Mouse (Mus musculus): ENCODE data around the gene Tas1r3.

Gene Tas1r3

GRCm38 (mm10) chr4:155901205-155901604 is 38.0 kb upstream of the Tas1r3 start:
- TF ChIP-seq NANOG (IDR thresholded peaks at IDR 0.05; ENCODE audit: borderline replicate concordance, low read length): no peak
- TF ChIP-seq CTCF (conservative IDR thresholded peaks at IDR 0.05; ENCODE audit: low read length): no peak
- no peak for TF ChIP-seq POU5F1 (IDR thresholded peaks at IDR 0.05; ENCODE audit: borderline replicate concordance, low read length)
- Histone ChIP-seq H3K4me3 (replicated peaks; ENCODE audit: low read length) (no peak overlapping the region), H3K9me3 (ENCODE audit: low read length) (no peaks in the 10 kb centered on the region), H3K27me3 (ENCODE audit: insufficient read depth, low read length) (no peaks in the 10 kb centered on the region), H3K36me3 (ENCODE audit: insufficient read depth, low read length) (peaks cover 85% of the 10 kb centered on the region), H3K4me1 (replicated peaks; ENCODE audit: low read depth, low read length) (peaks cover 16% of the 10 kb centered on the region)

- TF ChIP-seq NANOG (IDR thresholded peaks at IDR 0.05; ENCODE audit: borderline replicate concordance, low read length) (no peak), POU5F1 (IDR thresholded peaks at IDR 0.05; ENCODE audit: borderline replicate concordance, low read length) (no peak), CTCF (conservative IDR thresholded peaks at IDR 0.05; ENCODE audit: low read length) (no peak)
- no peak overlapping the region for H3K4me3 ChIP-seq (replicated peaks; ENCODE audit: low read length)
- H3K4me1 ChIP-seq (replicated peaks; ENCODE audit: low read depth, low read length): peaks cover 28% of the 10 kb centered on the region
- no peaks in the 10 kb centered on the region for H3K9me3 ChIP-seq (ENCODE audit: low read length)
- H3K27me3 ChIP-seq (ENCODE audit: insufficient read depth, low read length): no peaks in the 10 kb centered on the region
- H3K36me3 ChIP-seq (ENCODE audit: insufficient read depth, low read length): peaks cover 69% of the 10 kb centered on the region
These were observed 36.2 kb upstream of the Tas1r3 start for GRCm38 (mm10) chr4:155899355-155899754.

GRCm38 (mm10) chr4:155898318-155898717 is 35.2 kb upstream of the Tas1r3 start:
- Histone ChIP-seq H3K36me3 (ENCODE audit: insufficient read depth, low read length) (peaks cover 64% of the 10 kb centered on the region), H3K4me3 (replicated peaks; ENCODE audit: low read length) (no peak overlapping the region), H3K9me3 (ENCODE audit: low read length) (no peaks in the 10 kb centered on the region), H3K27me3 (ENCODE audit: insufficient read depth, low read length) (no peaks in the 10 kb centered on the region), H3K4me1 (replicated peaks; ENCODE audit: low read depth, low read length) (peaks cover 34% of the 10 kb centered on the region)
- TF ChIP-seq CTCF (conservative IDR thresholded peaks at IDR 0.05; ENCODE audit: low read length) (no peak), POU5F1 (IDR thresholded peaks at IDR 0.05; ENCODE audit: borderline replicate concordance, low read length) (no peak), NANOG (IDR thresholded peaks at IDR 0.05; ENCODE audit: borderline replicate concordance, low read length) (no peak)

- Histone ChIP-seq H3K9me3 (ENCODE audit: low read length) (no peaks in the 10 kb centered on the region), H3K4me1 (replicated peaks; ENCODE audit: low read depth, low read length) (peaks cover 41% of the 10 kb centered on the region), H3K4me3 (replicated peaks; ENCODE audit: low read length) (no peak overlapping the region), H3K36me3 (ENCODE audit: insufficient read depth, low read length) (peaks cover 45% of the 10 kb centered on the region), H3K27me3 (ENCODE audit: insufficient read depth, low read length) (peaks cover 3% of the 10 kb centered on the region; the same call in 1 of the 2 replicates)
- TF ChIP-seq CTCF (conservative IDR thresholded peaks at IDR 0.05; ENCODE audit: low read length) (no peak), POU5F1 (IDR thresholded peaks at IDR 0.05; ENCODE audit: borderline replicate concordance, low read length) (no peak), NANOG (IDR thresholded peaks at IDR 0.05; ENCODE audit: borderline replicate concordance, low read length) (no peak)
These were observed 33.3 kb upstream of the Tas1r3 start for GRCm38 (mm10) chr4:155896461-155896860.

GRCm38 (mm10) chr4:155895826-155896225 is 32.7 kb upstream of the Tas1r3 start:
- Histone ChIP-seq H3K4me3 (replicated peaks; ENCODE audit: low read length) (peak overlapping the region; percentile 99; the same call in 1 of the 2 replicates), H3K9me3 (ENCODE audit: low read length) (no peaks in the 10 kb centered on the region), H3K36me3 (ENCODE audit: insufficient read depth, low read length) (peaks cover 39% of the 10 kb centered on the region), H3K27me3 (ENCODE audit: insufficient read depth, low read length) (peaks cover 3% of the 10 kb centered on the region; the same call in 1 of the 2 replicates), H3K4me1 (replicated peaks; ENCODE audit: low read depth, low read length) (peaks cover 43% of the 10 kb centered on the region)
- no peak for TF ChIP-seq CTCF (conservative IDR thresholded peaks at IDR 0.05; ENCODE audit: low read length)
- TF ChIP-seq NANOG (IDR thresholded peaks at IDR 0.05; ENCODE audit: borderline replicate concordance, low read length): no peak
- no peak for TF ChIP-seq POU5F1 (IDR thresholded peaks at IDR 0.05; ENCODE audit: borderline replicate concordance, low read length)

- peak overlapping the region; percentile 99 for H3K4me3 ChIP-seq (replicated peaks; ENCODE audit: low read length)
- peaks cover 49% of the 10 kb centered on the region for H3K4me1 ChIP-seq (replicated peaks; ENCODE audit: low read depth, low read length)
These were observed 32.1 kb upstream of the Tas1r3 start for GRCm38 (mm10) chr4:155895216-155895615.

GRCm38 (mm10) chr4:155894311-155894881 is 31.2 kb upstream of the Tas1r3 start:
- Histone ChIP-seq H3K36me3 (ENCODE audit: insufficient read depth, low read length) (peaks cover 40% of the 10 kb centered on the region), H3K4me1 (replicated peaks; ENCODE audit: low read depth, low read length) (peaks cover 57% of the 10 kb centered on the region), H3K27me3 (ENCODE audit: insufficient read depth, low read length) (peaks cover 3% of the 10 kb centered on the region; the same call in 1 of the 2 replicates), H3K9me3 (ENCODE audit: low read length) (no peaks in the 10 kb centered on the region), H3K4me3 (replicated peaks; ENCODE audit: low read length) (peak overlapping the region; percentile 99)
- no peak for TF ChIP-seq NANOG (IDR thresholded peaks at IDR 0.05; ENCODE audit: borderline replicate concordance, low read length)
- TF ChIP-seq POU5F1 (IDR thresholded peaks at IDR 0.05; ENCODE audit: borderline replicate concordance, low read length): no peak
- no peak for TF ChIP-seq CTCF (conservative IDR thresholded peaks at IDR 0.05; ENCODE audit: low read length)

More at GRCm38 (mm10) chr4:155895216-155895615, 32.1 kb upstream of the Tas1r3 start:
- no peak for TF ChIP-seq CTCF (conservative IDR thresholded peaks at IDR 0.05; ENCODE audit: low read length)
- no peak for TF ChIP-seq POU5F1 (IDR thresholded peaks at IDR 0.05; ENCODE audit: borderline replicate concordance, low read length)
- TF ChIP-seq NANOG (IDR thresholded peaks at IDR 0.05; ENCODE audit: borderline replicate concordance, low read length): no peak
- Histone ChIP-seq H3K9me3 (ENCODE audit: low read length) (no peaks in the 10 kb centered on the region), H3K27me3 (ENCODE audit: insufficient read depth, low read length) (peaks cover 3% of the 10 kb centered on the region; the same call in 1 of the 2 replicates), H3K36me3 (ENCODE audit: insufficient read depth, low read length) (peaks cover 40% of the 10 kb centered on the region)

- H3K36me3 ChIP-seq (ENCODE audit: insufficient read depth, low read length): peaks cover 40% of the 10 kb centered on the region
- no peaks in the 10 kb centered on the region for H3K9me3 ChIP-seq (ENCODE audit: low read length)
- peaks cover 60% of the 10 kb centered on the region for H3K4me1 ChIP-seq (replicated peaks; ENCODE audit: low read depth, low read length)
- TF ChIP-seq CTCF (conservative IDR thresholded peaks at IDR 0.05; ENCODE audit: low read length) (no peak), NANOG (IDR thresholded peaks at IDR 0.05; ENCODE audit: borderline replicate concordance, low read length) (no peak), POU5F1 (IDR thresholded peaks at IDR 0.05; ENCODE audit: borderline replicate concordance, low read length) (no peak)
- H3K4me3 ChIP-seq (replicated peaks; ENCODE audit: low read length): peak overlapping the region; percentile 99
- H3K27me3 ChIP-seq (ENCODE audit: insufficient read depth, low read length): peaks cover 3% of the 10 kb centered on the region; the same call in 1 of the 2 replicates
These were observed 30.1 kb upstream of the Tas1r3 start for GRCm38 (mm10) chr4:155893212-155893690.
